Mouse (Mus musculus) limb, embryonic 11.5 days (tissue): Measurements from ENCODE around the gene Prr23a2. TPM values are rescaled to one million over a fixed set of nuclear protein-coding genes. Genes with fewer than 3 reads are reported as not detected.

ENCODE experiments used
- polyA plus RNA-seq: library from polyadenylated mRNA; unstranded; fragments of >200 nt; fragmentation: Nextera tagmentation; extraction: Ambion mirVana; gene quantifications from 2 replicates; pipeline ENCODE4 v1.2.1, GENCODE M21; 2014

Prr23a2 gene
- polyA plus RNA-seq, 1 experiment from 2014 or later, result not detected

Other genes starting within 250 kb of the Prr23a2 start
- not detected in 2 replicates for gene Prr23a1, start 14.0 kb upstream of the Prr23a2 start, polyA plus RNA-seq
- gene Prr23a3, start 8.3 kb downstream of the Prr23a2 start, polyA plus RNA-seq, result 0.13 TPM in 1 of 2 replicates, not detected in the other
- gene 7420426K07Rik, start 46.6 kb downstream of the Prr23a2 start, polyA plus RNA-seq, result not detected in 2 replicates
- gene Foxl2, start 98.8 kb downstream of the Prr23a2 start, polyA plus RNA-seq, result not detected in 2 replicates
- 58.5 TPM in 2 replicates for gene Faim, start 129.9 kb downstream of the Prr23a2 start, polyA plus RNA-seq
- not detected in 2 replicates for gene Gm1123, start 179.2 kb downstream of the Prr23a2 start, polyA plus RNA-seq